Mouse (Mus musculus) CH12.LX (cell line): Measurements from ENCODE around the gene Hoxa11.

ENCODE experiments used
- CTCF ChIP-seq, 2 experiments: IDR thresholded peaks in 1 of 2; conservative IDR thresholded peaks in 1 of 2; 2 replicates each; pipeline ENCODE4 v1.5.1; 2011 to 2012; ENCODE audit warnings: low read depth in 2 of 2, low read length in 2 of 2, improper control_type of control experiment in 1 of 2, inconsistent platforms in 1 of 2, mild to moderate bottlenecking in 1 of 2, moderate library complexity in 1 of 2
- ELF1 ChIP-seq: IDR thresholded peaks from 2 replicates; pipeline ENCODE4 v1.6.1; 2014; ENCODE audit warnings: low read depth, mild to moderate bottlenecking, inconsistent platforms, low read length, improper control_type of control experiment
- EP300 ChIP-seq: IDR thresholded peaks from 2 replicates; pipeline ENCODE4 v1.6.1; 2011; ENCODE audit warnings: low read length, improper control_type of control experiment
- HCFC1 ChIP-seq: IDR thresholded peaks from 2 replicates; pipeline ENCODE4 v1.6.1; 2012; ENCODE audit warnings: low read depth, mild to moderate bottlenecking, inconsistent platforms, low read length, improper control_type of control experiment
- MAX ChIP-seq: IDR thresholded peaks from 2 replicates; pipeline ENCODE4 v1.6.1; 2011; ENCODE audit warnings: low read length, improper control_type of control experiment
- SIN3A ChIP-seq: IDR thresholded peaks from 2 replicates; pipeline ENCODE4 v1.6.1; 2012; ENCODE audit warnings: low read length, improper control_type of control experiment, inconsistent platforms

- no peak for TF ChIP-seq SIN3A
- no peak for TF ChIP-seq CTCF (conservative IDR thresholded peaks at IDR 0.05 in 1 of 2, IDR thresholded peaks at IDR 0.05 in 1 of 2; ENCODE audit: low read depth in 2 of 2, low read length in 2 of 2)
- no peak for TF ChIP-seq MAX
- TF ChIP-seq EP300, result no peak
- TF ChIP-seq ELF1, result no peak
- TF ChIP-seq HCFC1, result no peak
Observed at GRCm38 (mm10) chr6:52263321-52263585, 17.6 kb upstream of the Hoxa11 start.
